Mouse (Mus musculus): ENCODE results near the gene Brap.

Brap gene

GRCm38 (mm10) chr5:121720888-121721585 is 60.7 kb downstream of the Brap start:
- no peak for DNase-seq

- no peak for DNase-seq
Measured at GRCm38 (mm10) chr5:121721841-121722240, 61.5 kb downstream of the Brap start.

DNA sequence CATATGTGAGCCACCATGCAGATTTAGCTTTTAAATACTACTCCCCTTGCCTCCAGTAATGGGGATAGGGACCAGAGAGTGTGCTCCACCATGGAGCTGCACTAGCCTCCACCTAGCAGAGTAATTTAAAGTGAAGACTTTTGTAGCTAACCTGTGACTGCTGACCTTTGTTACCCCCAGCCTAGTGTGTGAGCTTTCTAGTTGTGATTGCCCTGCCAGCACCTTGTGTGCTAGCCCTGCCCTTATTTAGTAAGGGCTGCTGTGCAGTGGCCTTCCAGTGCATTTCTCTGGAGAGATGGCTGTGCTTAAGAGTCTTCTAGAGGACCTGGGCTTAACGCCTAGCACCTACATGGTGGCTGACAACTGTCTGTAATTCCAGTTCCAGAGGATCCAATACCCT is 64.3 kb downstream of the Brap start:
- no peak for DNase-seq

DNA sequence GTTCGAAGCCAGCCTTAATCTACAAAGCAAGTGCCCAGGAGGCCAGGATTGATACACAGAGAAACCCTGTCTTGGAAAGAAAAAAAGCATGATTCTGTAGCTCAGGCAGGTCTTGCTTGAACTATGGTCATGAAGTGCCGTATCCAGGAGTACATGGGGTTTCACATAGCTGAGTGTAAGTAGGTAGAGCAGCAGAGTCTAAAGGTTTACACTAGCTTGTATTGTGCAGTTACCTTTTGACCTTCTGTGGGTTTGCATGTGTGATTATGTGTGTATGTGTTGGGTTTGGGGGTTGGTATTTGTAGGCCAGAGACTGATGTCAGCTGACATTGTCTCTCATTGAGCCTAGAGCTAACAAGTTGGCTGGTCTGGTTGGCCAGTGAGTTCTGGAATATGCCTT is 69.7 kb downstream of the Brap start:
- DNase-seq: no peak

DNA sequence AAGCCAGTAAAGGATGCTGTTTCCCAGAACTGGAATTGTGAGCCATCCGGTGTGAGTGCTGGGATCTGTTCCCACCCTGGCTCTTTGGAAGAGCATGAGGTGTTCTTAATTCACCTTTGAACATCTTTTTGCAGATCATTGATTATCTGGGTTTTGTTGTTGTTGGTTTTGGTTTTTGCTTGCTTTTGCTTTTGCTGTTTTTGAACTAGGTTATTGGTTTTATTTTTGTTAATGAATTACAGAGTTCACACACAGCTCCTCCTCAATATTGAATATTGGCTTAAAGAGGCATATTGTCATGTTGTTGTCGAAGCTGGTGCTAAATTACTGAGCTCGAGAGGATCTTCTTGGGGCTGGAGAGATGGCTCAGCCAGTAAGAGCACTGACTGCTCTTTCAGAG is 76.3 kb downstream of the Brap start:
- no peak for DNase-seq

Data from right cerebral cortex, postnatal 4 days (tissue).